In the genomic region with DNA sequence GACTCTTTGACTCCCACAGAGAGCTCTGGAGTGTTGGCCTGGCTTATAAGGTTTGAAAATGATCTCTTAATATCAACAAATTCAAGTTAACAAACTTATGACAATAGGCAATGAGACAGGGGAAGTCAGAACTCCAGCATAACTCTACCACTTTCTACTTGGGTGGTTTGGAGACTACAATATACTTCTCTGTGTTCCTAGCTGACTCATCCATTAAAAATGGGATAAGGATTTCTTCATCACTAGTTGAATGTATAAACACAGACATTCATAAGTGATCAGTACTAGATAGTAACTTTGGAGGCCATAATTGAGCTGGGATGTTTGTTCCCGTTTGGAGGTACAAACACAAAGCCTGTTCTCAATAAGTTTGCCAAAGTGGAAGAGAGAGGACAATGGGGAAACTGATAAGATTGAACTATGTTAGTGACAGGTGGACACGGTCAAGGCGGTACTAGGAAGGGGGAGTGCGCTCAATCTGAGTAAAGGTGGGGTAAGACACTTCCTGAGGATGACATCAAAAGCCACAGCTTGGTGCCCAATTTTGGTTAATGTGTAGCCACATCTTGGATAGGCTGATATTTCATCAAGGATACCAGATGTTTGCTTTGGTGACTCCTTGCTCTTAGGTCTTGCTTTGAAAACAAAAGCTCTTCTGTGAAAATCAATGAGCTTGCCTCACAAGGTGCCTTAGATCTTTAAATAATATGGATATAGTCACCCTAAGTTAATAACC, we compare ENCODE assay signal across 29 mouse cellular contexts.
A peak's percentile ranks its signal among the peaks of the same experiment; 100 is the strongest.
DNase-seq lines count a peak whose midpoint lies in the region; ATAC-seq lines count a peak whose summit lies in the region.
"Had no signal": no experiment of that assay in that cellular context is flagged by ENCODE, and none has a peak within 500 bp of the region (broad histone marks: within the 10 kb centered on the region; RNA-seq: fewer than 3 reads in every experiment).

No protein-coding gene starts in this region.

- no peaks in the 10 kb centered on the region; the same call in 1 of the 2 replicates for H3K4me1 ChIP-seq in lung, embryonic 16.5 days (replicated peaks; ENCODE audit: control insufficient read depth, insufficient read depth, low read length)
- H3K4me1 ChIP-seq in intestine, embryonic 15.5 days (replicated peaks) = no peaks in the 10 kb centered on the region
- no peaks in the 10 kb centered on the region for H3K4me1 ChIP-seq in limb, embryonic 10.5 days
- H3K4me1 ChIP-seq: forebrain, embryonic 12.5 days; heart, embryonic 13.5 days; hindbrain, embryonic 10.5 days; hindbrain, embryonic 15.5 days; limb, embryonic 15.5 days; midbrain, embryonic 13.5 days; neural tube, embryonic 13.5 days had no signal

- 68% methylated on average over 4 of the region's 4 CpGs for WGBS in lung, embryonic 16.5 days
- 62% methylated on average over 4 of the region's 4 CpGs for WGBS in intestine, embryonic 15.5 days
- 91% methylated on average over 4 of the region's 4 CpGs for WGBS in limb, embryonic 10.5 days

- no peak overlapping the region for H3K4me3 ChIP-seq in lung, embryonic 16.5 days (ENCODE audit: low read length)
- H3K4me3 ChIP-seq in intestine, embryonic 15.5 days (replicated peaks) = no peak overlapping the region
- no peak overlapping the region for H3K4me3 ChIP-seq in limb, embryonic 10.5 days
- H3K4me3 ChIP-seq: embryonic facial prominence, embryonic 10.5 days; embryonic facial prominence, embryonic 15.5 days; forebrain, embryonic 12.5 days; heart, embryonic 13.5 days; hindbrain, embryonic 10.5 days; hindbrain, embryonic 15.5 days; left cerebral cortex, adult 2 months; limb, embryonic 15.5 days; midbrain, embryonic 13.5 days; neural tube, embryonic 13.5 days had no signal

- H3K36me3 ChIP-seq in lung, embryonic 16.5 days (ENCODE audit: control insufficient read depth, insufficient read depth, low read length) = no peaks in the 10 kb centered on the region
- H3K36me3 ChIP-seq in intestine, embryonic 15.5 days = no peaks in the 10 kb centered on the region
- H3K36me3 ChIP-seq in limb, embryonic 10.5 days = no peaks in the 10 kb centered on the region
- H3K36me3 ChIP-seq: embryonic facial prominence, embryonic 10.5 days; embryonic facial prominence, embryonic 15.5 days; forebrain, embryonic 12.5 days; heart, embryonic 13.5 days; hindbrain, embryonic 10.5 days; hindbrain, embryonic 15.5 days; limb, embryonic 15.5 days; midbrain, embryonic 13.5 days; neural tube, embryonic 13.5 days had no signal

- H3K4me2 ChIP-seq in lung, embryonic 16.5 days (ENCODE audit: low read depth, low read length) = no peak overlapping the region
- H3K4me2 ChIP-seq in intestine, embryonic 15.5 days (replicated peaks) = no peak overlapping the region
- H3K4me2 ChIP-seq: embryonic facial prominence, embryonic 15.5 days; forebrain, embryonic 12.5 days; heart, embryonic 13.5 days; hindbrain, embryonic 15.5 days; limb, embryonic 15.5 days; lung, embryonic 14.5 days; midbrain, embryonic 13.5 days; neural tube, embryonic 13.5 days had no signal

- H3K9ac ChIP-seq in lung, embryonic 16.5 days (ENCODE audit: low read length) = no peak overlapping the region
- H3K9ac ChIP-seq in intestine, embryonic 15.5 days = no peak overlapping the region
- H3K9ac ChIP-seq: embryonic facial prominence, embryonic 15.5 days; forebrain, embryonic 12.5 days; forebrain, postnatal 0 days; heart, embryonic 13.5 days; hindbrain, embryonic 15.5 days; limb, embryonic 15.5 days; liver, embryonic 14.5 days; lung, embryonic 14.5 days; midbrain, embryonic 13.5 days; neural tube, embryonic 13.5 days had no signal

- peak; percentile 14 for DNase-seq in kidney, adult 18-20 months
- DNase-seq in kidney, postnatal 10 days = no peak
- no peak for DNase-seq in lung, postnatal 25 days (ENCODE audit: low spot score)
- DNase-seq in spleen, adult 18-20 months = no peak
- DNase-seq in limb, embryonic 10.5 days (ENCODE audit: low spot score) = no peak
- DNase-seq: adrenal gland, adult 8-10 months; cerebellum, adult 2 months; cerebellum, postnatal 14 days; forebrain, postnatal 0 days; right cerebral cortex, postnatal 4 days; thymus, postnatal 14 days had no signal

- H3K9me3 ChIP-seq in lung, embryonic 16.5 days (ENCODE audit: control insufficient read depth, low read length) = no peaks in the 10 kb centered on the region
- no peaks in the 10 kb centered on the region for H3K9me3 ChIP-seq in intestine, embryonic 15.5 days
- no peaks in the 10 kb centered on the region for H3K9me3 ChIP-seq in limb, embryonic 10.5 days (replicated peaks)
- H3K9me3 ChIP-seq: embryonic facial prominence, embryonic 10.5 days; embryonic facial prominence, embryonic 15.5 days; forebrain, embryonic 12.5 days; heart, embryonic 13.5 days; hindbrain, embryonic 10.5 days; hindbrain, embryonic 15.5 days; limb, embryonic 15.5 days; midbrain, embryonic 13.5 days; neural tube, embryonic 13.5 days had no signal

- ATAC-seq in lung, embryonic 16.5 days (ENCODE audit: low read depth) = peak; percentile 52
- peak; percentile 31 for ATAC-seq in intestine, embryonic 15.5 days
- ATAC-seq: CD4-positive, CD25-positive, alpha-beta regulatory T cell, adult 4 months; forebrain, postnatal 0 days; inflammation-experienced regulatory T-cells, adult 6 months; midbrain, embryonic 13.5 days had no signal

- no peaks in the 10 kb centered on the region for H3K27me3 ChIP-seq in lung, embryonic 16.5 days (ENCODE audit: control insufficient read depth, insufficient read depth, low read depth, low read length)
- no peaks in the 10 kb centered on the region for H3K27me3 ChIP-seq in intestine, embryonic 15.5 days (replicated peaks)
- no peaks in the 10 kb centered on the region for H3K27me3 ChIP-seq in limb, embryonic 10.5 days (ENCODE audit: low read depth, poor library complexity, severe bottlenecking)
- H3K27me3 ChIP-seq: embryonic facial prominence, embryonic 15.5 days; forebrain, embryonic 12.5 days; heart, embryonic 13.5 days; hindbrain, embryonic 15.5 days; limb, embryonic 15.5 days; midbrain, embryonic 13.5 days; neural tube, embryonic 13.5 days had no signal

- H3K27ac ChIP-seq in lung, embryonic 16.5 days (ENCODE audit: low read length) = 0 out of 2 replicates have a peak overlapping the region, but pooled peaks have one; percentile 10
- no peak overlapping the region for H3K27ac ChIP-seq in intestine, embryonic 15.5 days
- no peak overlapping the region for H3K27ac ChIP-seq in limb, embryonic 10.5 days
- H3K27ac ChIP-seq: embryonic facial prominence, embryonic 10.5 days; embryonic facial prominence, embryonic 15.5 days; forebrain, embryonic 12.5 days; heart, embryonic 13.5 days; hindbrain, embryonic 10.5 days; hindbrain, embryonic 15.5 days; kidney, postnatal 0 days; left cerebral cortex, adult 2 months; limb, embryonic 15.5 days; liver, embryonic 14.5 days; macrophage; midbrain, embryonic 13.5 days; neural tube, embryonic 13.5 days had no signal
